Mouse (Mus musculus) G1E-ER4 (cell line): ENCODE measurements around the gene Slc30a1. TPM values are rescaled to one million over a fixed set of nuclear protein-coding genes. Genes with fewer than 3 reads are reported as not detected.

Experiments
- GATA1 ChIP-seq: IDR thresholded peaks from one replicate; pipeline ENCODE4 v1.8.0; 2012; ENCODE audit warnings: low read length, inconsistent platforms
- polyA plus RNA-seq: library from polyadenylated mRNA; stranded (reverse); fragments of >175 nt; gene quantifications from 2 replicates; pipeline ENCODE4 v1.2.3, GENCODE M21; 2012

The Slc30a1 gene
- polyA plus RNA-seq, 1 experiment, result 17.8 TPM

DNA sequence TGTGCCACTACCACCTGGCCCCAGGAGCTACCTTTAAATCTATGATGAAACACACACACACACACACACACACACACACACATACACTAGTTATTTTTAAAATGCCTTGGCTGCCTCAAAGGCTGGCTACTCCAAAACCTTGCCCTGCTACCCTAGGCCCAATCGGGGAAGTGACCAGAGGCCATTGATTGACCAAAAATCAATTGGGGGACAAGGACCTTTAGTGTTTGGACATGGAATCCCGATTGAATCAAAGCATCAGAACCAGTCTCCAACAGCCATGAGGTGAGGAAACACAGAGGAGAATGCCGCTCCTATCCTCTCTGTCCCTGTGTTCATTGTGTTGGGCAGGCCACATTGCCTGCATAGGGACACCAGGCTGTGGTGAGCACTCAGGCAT, 15.1 kb downstream of the Slc30a1 start:
- no peak for TF ChIP-seq GATA1

GRCm38 (mm10) chr1:191925496-191925895, 18.9 kb downstream of the Slc30a1 start:
- TF ChIP-seq GATA1, result no peak

DNA sequence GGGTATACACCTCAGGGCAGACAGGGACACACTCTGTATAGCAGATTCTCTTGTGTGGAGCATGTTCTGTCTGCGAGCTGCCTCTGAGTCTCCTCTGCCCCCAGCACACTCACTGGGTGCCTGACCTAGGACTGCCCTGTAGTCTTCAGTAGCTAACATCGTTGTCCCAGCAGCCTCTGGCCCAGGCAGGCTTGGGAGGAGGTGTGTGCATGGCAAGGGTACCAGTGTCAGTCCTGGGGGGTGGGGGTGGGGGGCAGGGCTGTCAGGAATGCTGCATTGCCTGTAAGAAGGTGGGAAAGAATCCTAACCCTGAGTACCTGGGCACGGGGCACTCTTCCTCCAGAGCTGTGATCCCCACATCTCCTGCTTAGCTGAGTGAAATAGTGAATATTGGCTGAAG, 20.1 kb downstream of the Slc30a1 start:
- no peak for TF ChIP-seq GATA1

DNA sequence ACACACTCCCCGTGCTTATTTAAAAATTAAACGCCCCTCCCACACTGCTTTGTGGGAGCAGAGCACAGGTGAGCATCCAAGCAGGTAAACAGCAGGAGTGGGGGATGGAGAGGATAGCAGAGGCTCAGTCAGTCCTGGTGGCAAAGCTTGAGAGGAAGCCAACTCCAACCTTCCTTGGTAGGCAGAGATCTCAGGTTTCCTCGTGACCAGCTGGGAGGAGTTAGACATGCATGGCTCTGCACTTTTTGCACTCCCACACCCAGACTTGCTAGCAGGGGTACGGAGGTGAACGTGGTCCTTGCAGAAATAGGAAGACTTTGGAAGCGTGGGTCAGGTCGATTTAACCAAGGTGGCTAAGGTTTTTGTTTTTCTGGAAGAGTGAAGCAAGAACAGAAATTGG, 21.8 kb downstream of the Slc30a1 start:
- no peak for TF ChIP-seq GATA1

DNA sequence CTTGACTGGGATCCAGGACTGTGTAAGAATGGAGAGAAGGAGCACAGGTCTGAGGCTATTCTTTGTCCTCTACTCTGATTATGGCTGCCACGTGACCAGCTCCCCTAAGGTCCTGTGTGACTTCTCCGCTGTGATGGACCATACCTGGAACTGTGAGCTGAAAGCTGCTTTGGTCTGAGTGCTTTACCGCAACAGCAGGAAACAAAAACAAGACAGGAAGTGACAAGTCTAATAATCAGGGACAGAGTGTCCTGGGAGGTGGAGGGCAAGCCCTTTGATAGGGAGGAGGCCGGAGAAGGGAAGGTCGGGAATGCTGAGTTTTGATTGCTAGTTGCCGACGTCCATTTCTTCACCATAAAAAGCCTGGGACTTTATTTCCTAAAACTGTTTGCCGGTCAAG, 22.5 kb downstream of the Slc30a1 start:
- no peak for TF ChIP-seq GATA1

GRCm38 (mm10) chr1:191929897-191930524, 23.4 kb downstream of the Slc30a1 start:
- TF ChIP-seq GATA1, result no peak

DNA sequence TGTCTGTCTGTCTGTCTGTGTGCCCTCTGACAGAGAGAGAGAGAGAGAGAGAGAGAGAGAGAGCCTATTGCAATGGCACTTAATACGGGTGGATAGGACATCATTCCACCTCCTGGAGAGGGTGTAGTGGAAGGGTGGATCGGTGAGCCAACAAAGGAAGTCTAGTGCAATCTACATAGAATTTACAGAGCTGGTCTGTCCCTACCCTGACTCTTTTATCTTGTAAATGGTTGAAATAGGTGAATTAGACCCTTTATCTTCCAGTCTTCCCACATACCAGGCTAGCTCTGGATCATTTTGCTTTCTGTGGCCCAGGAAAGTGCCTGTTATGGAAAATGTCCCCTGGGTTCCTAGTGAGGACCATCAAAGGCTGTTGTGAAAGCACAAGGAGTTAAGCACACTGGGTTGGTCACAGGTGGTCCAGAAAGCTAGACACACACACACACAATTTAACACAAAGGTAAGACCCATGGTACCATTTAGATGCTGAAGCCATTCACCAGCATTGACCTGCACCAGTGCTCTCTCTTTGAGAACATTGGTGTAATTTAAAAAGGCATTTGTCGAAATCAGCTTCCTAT, 24.0 kb downstream of the Slc30a1 start:
- no peak for TF ChIP-seq GATA1

- TF ChIP-seq GATA1, result no peak
These were observed 25.9 kb downstream of the Slc30a1 start for GRCm38 (mm10) chr1:191932286-191932985.

GRCm38 (mm10) chr1:191932986-191933632, 26.5 kb downstream of the Slc30a1 start:
- TF ChIP-seq GATA1, result no peak

GRCm38 (mm10) chr1:191943638-191944037, 37.1 kb downstream of the Slc30a1 start:
- TF ChIP-seq GATA1, result no peak

DNA sequence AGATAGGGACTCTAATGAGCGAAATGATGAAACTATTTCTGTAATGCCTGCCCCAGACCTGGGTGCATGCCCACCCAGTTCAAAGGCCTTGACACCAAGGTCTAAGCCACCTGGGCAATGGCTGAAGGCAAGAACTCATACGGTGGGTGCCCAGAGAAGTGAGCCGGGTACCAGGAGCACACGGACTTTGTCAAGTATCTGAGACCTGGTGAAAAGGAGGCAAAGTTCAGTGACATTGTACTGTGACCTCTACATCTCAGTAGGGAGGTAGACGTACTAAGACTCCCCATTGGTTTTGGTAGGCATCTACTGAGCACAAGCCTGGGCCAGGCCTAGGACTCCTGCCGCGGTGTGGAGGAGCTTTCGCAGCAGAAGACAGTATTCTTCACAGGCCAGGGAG, 38.8 kb downstream of the Slc30a1 start:
- TF ChIP-seq GATA1, result no peak

- TF ChIP-seq GATA1, result no peak
These were observed 39.2 kb downstream of the Slc30a1 start for GRCm38 (mm10) chr1:191945756-191946155.

GRCm38 (mm10) chr1:191946261-191946660, 39.7 kb downstream of the Slc30a1 start:
- no peak for TF ChIP-seq GATA1

GRCm38 (mm10) chr1:191946835-191947234, 40.3 kb downstream of the Slc30a1 start:
- no peak for TF ChIP-seq GATA1

GRCm38 (mm10) chr1:191947796-191948195, 41.2 kb downstream of the Slc30a1 start:
- TF ChIP-seq GATA1, result no peak

DNA sequence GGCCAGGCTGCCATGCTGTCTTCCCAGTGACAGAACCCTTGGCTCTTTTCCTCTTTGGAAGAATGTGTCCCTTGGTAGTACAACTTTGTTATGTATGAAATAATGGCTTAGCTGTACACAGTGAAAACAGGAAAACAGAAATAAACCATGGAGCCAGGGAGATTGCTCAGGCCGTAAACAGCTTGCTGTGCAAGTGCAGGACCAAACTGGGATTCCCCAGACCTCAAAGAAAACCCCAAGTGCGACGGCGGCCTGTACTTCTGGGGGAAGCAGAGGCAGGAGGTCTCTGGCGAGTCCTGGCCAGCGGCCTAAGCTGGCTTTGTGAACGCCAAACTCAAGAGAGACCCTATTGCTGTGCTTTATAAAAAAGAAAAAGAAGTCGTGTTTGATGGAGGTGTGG, 42.0 kb downstream of the Slc30a1 start:
- no peak for TF ChIP-seq GATA1

DNA sequence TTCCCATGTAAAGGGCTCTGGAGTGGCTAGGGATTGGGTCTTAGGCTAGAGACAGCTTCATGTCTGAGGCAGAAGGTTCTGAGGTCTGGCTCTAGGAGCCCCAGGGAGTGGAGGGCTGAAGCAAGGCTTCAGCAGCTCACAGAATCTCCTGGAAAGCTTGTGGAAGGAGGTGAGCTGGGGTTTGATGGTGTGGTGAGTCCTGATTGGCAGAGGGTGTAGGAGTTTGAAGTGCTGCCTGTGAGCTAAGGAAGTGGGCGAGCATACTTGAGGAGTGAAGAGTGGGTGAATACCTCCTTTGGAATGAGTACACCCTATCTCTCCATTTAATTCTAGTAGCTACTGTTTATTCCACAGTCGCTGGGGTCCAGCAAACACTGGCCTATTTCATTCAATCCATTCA, 44.0 kb downstream of the Slc30a1 start:
- TF ChIP-seq GATA1, result no peak
